Mouse (Mus musculus) embryonic facial prominence, embryonic 13.5 days (tissue): ENCODE data around the gene March1. TPM values are rescaled to one million over a fixed set of nuclear protein-coding genes. Genes with fewer than 3 reads are reported as not detected.

ENCODE experiments used
- ATAC-seq: fragments of 200-750 bp; cut with Nextera tagmentation; 2 replicates; pipeline ENCODE4 v1.8.0; 2017; ENCODE audit warnings: low read depth; ENCODE audit not compliant: insufficient number of reproducible peaks, insufficient read depth, low FRiP score, low TSS enrichment
- H3K27ac ChIP-seq: fragments of 300-500 bp; sonication (generic); 2 replicates; pipeline ENCODE4 v1.5.1; 2015; ENCODE audit warnings: moderate library complexity, mild to moderate bottlenecking, inconsistent platforms
- H3K27me3 ChIP-seq: fragments of 300-500 bp; sonication (generic); 2 replicates; pipeline ENCODE4 v1.6.1; 2015; ENCODE audit warnings: mild to moderate bottlenecking, inconsistent platforms
- H3K36me3 ChIP-seq: fragments of 300-500 bp; sonication (generic); 2 replicates; pipeline ENCODE4 v1.6.1; 2015; ENCODE audit warnings: mild to moderate bottlenecking, inconsistent platforms
- H3K4me1 ChIP-seq: fragments of 300-500 bp; sonication (generic); 2 replicates; pipeline ENCODE4 v1.6.1; 2015; ENCODE audit warnings: inconsistent platforms
- H3K4me2 ChIP-seq: fragments of 300-500 bp; sonication (generic); 2 replicates; pipeline ENCODE4 v1.6.1; 2015; ENCODE audit warnings: moderate library complexity, mild to moderate bottlenecking, inconsistent platforms
- H3K4me3 ChIP-seq: fragments of 300-500 bp; sonication (generic); 2 replicates; pipeline ENCODE4 v1.5.1; 2015; ENCODE audit warnings: mild to moderate bottlenecking, inconsistent platforms
- H3K9ac ChIP-seq: fragments of 300-500 bp; sonication (generic); 2 replicates; pipeline ENCODE4 v1.6.1; 2015; ENCODE audit warnings: mild to moderate bottlenecking, inconsistent platforms
- H3K9me3 ChIP-seq: fragments of 300-500 bp; sonication (generic); 2 replicates; pipeline ENCODE4 v1.6.1; 2016; ENCODE audit warnings: inconsistent platforms
- WGBS: fragments of 180-500 bp; shearing (Covaris S2); methylation state at CpG from one replicate; pipeline ENCODE4 v1.1.7; 2015; ENCODE audit warnings: mixed read lengths; 5-methylcytosine and 5-hydroxymethylcytosine counted together
- polyA plus RNA-seq: library from polyadenylated mRNA; unstranded; fragments of >200 nt; fragmentation: Nextera tagmentation; extraction: Ambion mirVana; gene quantifications from 2 replicates; pipeline ENCODE4 v1.2.1, GENCODE M21; 2015

March1 gene
- polyA plus RNA-seq, 1 experiment from 2014 or later = 0.34 TPM

DNA sequence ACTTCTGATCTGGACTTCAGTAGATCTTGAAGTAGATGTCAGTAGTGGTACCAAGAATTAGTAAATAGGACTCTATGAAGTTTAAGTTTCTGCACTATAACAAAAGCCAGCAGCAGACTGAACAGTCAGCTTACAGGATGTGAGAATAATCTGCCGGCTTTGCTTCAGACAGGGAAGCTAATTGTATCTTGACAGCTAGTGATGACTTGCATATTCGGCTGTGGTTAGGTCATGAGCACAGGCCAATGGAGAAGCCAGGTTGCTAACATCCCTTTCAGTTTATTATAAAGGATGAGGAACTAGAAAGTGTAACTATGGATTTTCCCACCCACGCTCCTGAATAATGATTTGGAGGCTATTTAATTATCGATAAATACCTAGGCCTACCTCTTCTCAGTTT, 872.9 kb downstream of the March1 start:
- 85% methylated on average over 4 of the region's 4 CpGs for WGBS
- no peak overlapping the region for H3K9ac ChIP-seq
- no peak for ATAC-seq
- no peak overlapping the region for H3K4me2 ChIP-seq
- no peaks in the 10 kb centered on the region for H3K27me3 ChIP-seq
- no peak overlapping the region for H3K4me3 ChIP-seq
- no peaks in the 10 kb centered on the region for H3K9me3 ChIP-seq
- no peaks in the 10 kb centered on the region for H3K4me1 ChIP-seq
- H3K27ac ChIP-seq = no peak overlapping the region
- H3K36me3 ChIP-seq = no peaks in the 10 kb centered on the region

DNA sequence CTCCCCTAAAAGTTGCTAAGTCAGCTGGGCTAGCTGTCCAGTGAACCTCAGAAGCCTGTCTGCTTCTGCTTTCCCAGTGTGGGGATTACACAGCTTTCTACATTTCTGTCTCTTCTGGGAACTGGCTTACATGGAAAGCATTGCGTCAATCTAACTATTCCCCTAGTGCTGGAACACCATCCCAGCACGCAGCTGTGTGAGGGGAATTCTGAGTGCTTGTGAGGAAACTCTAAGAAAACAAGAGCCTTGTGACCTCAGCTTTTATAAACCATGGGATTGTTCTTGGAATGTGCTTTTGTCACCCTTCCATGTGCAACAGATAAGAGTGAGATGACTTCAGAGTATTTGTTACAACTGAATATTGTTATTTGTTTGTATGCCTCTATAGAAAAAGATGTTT, 876.8 kb downstream of the March1 start:
- no peak overlapping the region for H3K4me2 ChIP-seq
- H3K4me3 ChIP-seq = no peak overlapping the region
- H3K27me3 ChIP-seq = peaks cover 4% of the 10 kb centered on the region; the same call in 1 of the 2 replicates
- WGBS = 71% methylated on average over 2 of the region's 2 CpGs
- H3K9me3 ChIP-seq = no peaks in the 10 kb centered on the region
- no peaks in the 10 kb centered on the region for H3K36me3 ChIP-seq
- no peak for ATAC-seq
- no peak overlapping the region for H3K9ac ChIP-seq
- H3K4me1 ChIP-seq = no peaks in the 10 kb centered on the region
- no peak overlapping the region for H3K27ac ChIP-seq

DNA sequence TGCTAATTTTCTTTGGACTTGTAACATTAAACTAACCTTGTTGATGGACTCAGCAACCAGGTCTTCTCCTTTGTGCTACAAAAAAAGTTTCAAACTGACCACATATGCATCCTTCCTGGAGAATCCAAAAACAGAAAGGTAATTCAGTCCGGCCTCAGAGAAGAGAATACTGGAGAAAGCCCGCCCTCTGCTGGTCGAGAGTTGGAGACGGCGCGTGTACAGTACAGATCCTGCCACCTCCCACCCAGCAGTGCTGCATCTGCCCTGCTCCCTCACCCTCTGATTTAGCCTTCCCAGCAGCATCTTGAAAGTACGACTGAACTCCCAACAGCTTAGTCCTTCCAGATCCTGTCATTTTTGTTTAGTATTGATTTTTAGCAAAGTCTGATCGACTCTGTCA, 878.0 kb downstream of the March1 start:
- H3K27me3 ChIP-seq = peaks cover 4% of the 10 kb centered on the region; the same call in 1 of the 2 replicates
- H3K4me3 ChIP-seq = no peak overlapping the region
- no peaks in the 10 kb centered on the region for H3K36me3 ChIP-seq
- no peak overlapping the region for H3K4me2 ChIP-seq
- H3K9me3 ChIP-seq = no peaks in the 10 kb centered on the region
- WGBS = 9% methylated on average over 8 of the region's 8 CpGs
- no peak overlapping the region for H3K9ac ChIP-seq
- no peaks in the 10 kb centered on the region for H3K4me1 ChIP-seq
- H3K27ac ChIP-seq = no peak overlapping the region
- ATAC-seq = 0 out of 2 replicates have a peak, but pooled peaks have one; percentile 56

DNA sequence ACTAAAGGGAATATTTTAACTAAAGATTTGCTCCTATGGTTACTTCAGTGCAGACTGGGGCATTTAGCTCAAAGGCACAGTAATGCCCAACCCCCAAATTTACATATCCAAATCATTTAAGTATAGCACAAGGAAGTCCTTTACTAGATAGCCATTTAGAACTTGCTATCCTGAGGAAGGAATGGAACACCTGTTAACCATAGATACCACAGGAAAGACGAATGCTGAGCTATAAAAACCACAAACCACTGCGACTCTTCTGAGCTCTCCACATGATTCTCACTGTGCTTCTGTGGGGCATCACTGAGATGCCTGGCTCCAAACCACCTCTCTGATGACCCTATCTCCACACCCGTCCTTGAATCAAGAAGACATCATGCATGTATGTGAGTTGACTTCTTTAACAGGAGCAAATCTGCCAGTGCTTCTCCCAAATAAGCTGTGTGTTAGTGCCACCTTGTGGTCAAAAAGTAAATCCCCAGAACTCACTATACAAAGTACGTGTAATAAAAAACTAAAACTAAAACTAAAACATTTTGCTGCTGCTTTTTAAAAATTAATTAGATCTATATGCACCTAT, 879.4 kb downstream of the March1 start:
- no peaks in the 10 kb centered on the region for H3K4me1 ChIP-seq
- H3K27ac ChIP-seq = no peak overlapping the region
- no peak overlapping the region for H3K4me2 ChIP-seq
- H3K9ac ChIP-seq = no peak overlapping the region
- no peaks in the 10 kb centered on the region for H3K9me3 ChIP-seq
- ATAC-seq = no peak
- 43% methylated on average over 4 of the region's 4 CpGs for WGBS
- no peaks in the 10 kb centered on the region for H3K36me3 ChIP-seq
- no peak overlapping the region for H3K4me3 ChIP-seq
- peaks cover 4% of the 10 kb centered on the region; the same call in 1 of the 2 replicates for H3K27me3 ChIP-seq

DNA sequence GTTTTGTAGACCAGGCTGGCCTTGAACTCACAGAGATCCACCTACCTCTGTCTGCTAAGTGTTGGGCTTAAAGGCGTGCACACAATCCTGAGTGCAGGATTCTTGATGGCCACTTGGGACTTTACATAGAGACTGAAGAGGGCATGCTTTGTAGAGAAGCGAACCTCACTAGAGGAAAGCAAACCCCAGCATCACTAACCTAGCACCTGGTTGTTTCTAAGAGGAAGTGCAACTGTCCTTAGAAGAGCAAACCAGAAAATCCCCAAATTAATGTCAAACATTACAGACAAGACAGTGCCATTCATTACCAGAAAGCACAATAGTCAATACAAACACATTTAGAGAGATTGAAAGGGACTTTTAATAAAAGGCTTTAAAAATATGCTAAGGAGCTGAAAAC, 885.7 kb downstream of the March1 start:
- Histone ChIP-seq H3K9me3 (no peaks in the 10 kb centered on the region), H3K36me3 (no peaks in the 10 kb centered on the region), H3K27me3 (no peaks in the 10 kb centered on the region), H3K4me3 (no peak overlapping the region), H3K4me1 (no peaks in the 10 kb centered on the region), H3K9ac (no peak overlapping the region), H3K27ac (no peak overlapping the region), H3K4me2 (no peak overlapping the region)
- ATAC-seq = no peak
- WGBS = 73% methylated on average over 2 of the region's 2 CpGs

DNA sequence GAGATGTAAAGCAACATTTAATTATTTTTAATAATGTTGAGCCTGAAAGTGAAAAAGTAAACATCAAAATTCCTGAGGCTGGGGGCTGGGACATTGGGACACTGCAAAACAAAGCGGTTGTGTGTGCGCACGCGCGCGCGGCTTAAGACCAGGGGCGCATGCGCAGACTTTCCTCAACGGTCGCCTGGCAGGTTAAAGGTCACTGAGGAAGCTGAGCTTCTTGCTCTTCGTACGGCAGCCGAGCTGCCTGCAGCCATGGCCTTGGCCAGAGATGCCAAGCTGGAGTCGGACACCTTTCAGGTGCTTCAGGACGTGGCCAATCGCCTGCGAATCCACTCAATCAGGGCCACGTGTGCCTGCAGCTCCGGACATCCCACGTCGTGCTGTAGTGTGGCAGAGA, 893.8 kb downstream of the March1 start, which contains the start of gene Tktl2:
TSS of gene Tktl2 (plus strand) at position 220 of the 400 bp plus-strand sequence.
- Histone ChIP-seq H3K27ac (no peak within 1 kb of the TSS), H3K4me2 (no peak within 1 kb of the TSS), H3K9me3 (no peaks in the 10 kb centered on the region), H3K9ac (no peak within 1 kb of the TSS), H3K27me3 (no peaks in the 10 kb centered on the region), H3K4me1 (no peaks in the 10 kb centered on the region), H3K36me3 (no peaks in the 10 kb centered on the region), H3K4me3 (no peak within 1 kb of the TSS)
- ATAC-seq = no peak
- WGBS = 93% methylated on average over 22 of the region's 22 CpGs

DNA sequence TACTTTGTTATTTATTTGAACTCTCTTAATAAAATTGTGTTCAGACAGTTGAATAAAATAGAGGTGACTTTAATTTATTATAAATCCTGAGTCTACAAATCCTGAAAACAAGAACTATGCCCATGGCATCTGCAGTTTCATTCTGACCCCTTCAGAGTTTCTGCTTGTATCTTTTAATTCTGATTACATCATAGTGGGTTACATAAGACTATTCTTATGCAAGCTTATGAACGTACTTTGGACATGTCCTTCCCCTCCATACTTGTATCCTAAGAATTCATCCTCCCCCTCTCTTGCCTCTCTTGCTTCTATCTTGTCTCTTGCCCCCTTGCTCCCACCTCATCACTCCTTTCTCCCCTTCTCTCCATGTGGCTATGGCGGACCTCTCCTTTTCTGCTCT, 901.4 kb downstream of the March1 start:
- H3K4me3 ChIP-seq = no peak overlapping the region
- 72% methylated on average over 2 of the region's 2 CpGs for WGBS
- no peaks in the 10 kb centered on the region for H3K27me3 ChIP-seq
- H3K36me3 ChIP-seq = no peaks in the 10 kb centered on the region
- no peaks in the 10 kb centered on the region for H3K4me1 ChIP-seq
- no peak overlapping the region for H3K27ac ChIP-seq
- no peak overlapping the region for H3K4me2 ChIP-seq
- H3K9me3 ChIP-seq = no peaks in the 10 kb centered on the region
- H3K9ac ChIP-seq = no peak overlapping the region
- ATAC-seq = no peak

DNA sequence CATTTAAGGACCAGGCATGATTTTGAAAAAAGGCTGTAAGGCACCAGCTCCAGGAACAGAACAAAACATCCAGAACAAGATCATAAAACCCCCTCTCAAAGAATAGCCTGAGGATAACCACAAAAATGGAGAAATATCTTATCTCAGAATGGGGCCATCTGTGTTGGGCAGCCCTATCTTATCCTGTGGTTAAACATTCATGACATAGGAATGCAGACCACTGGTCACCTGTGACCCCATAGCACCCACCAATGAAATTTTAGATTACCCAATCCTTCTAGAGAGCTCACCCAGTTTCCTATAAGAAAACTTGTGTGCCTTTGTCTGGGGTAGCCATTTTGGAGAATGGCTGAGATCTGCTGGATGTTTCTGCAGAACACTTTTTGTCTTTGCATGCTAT, 902.9 kb downstream of the March1 start:
- no peaks in the 10 kb centered on the region for H3K27me3 ChIP-seq
- no peaks in the 10 kb centered on the region for H3K36me3 ChIP-seq
- no peak for ATAC-seq
- H3K4me2 ChIP-seq = no peak overlapping the region
- no peak overlapping the region for H3K27ac ChIP-seq
- H3K9ac ChIP-seq = no peak overlapping the region
- no peak overlapping the region for H3K4me3 ChIP-seq
- H3K9me3 ChIP-seq = no peaks in the 10 kb centered on the region
- H3K4me1 ChIP-seq = no peaks in the 10 kb centered on the region
